Mouse (Mus musculus): ENCODE results near the gene Tnfrsf17.
"Not testable (repeated sequence)": the region's sequence is repeated elsewhere in the genome, so short reads cannot be mapped to it uniquely, and the experiment has no call there.

Gene Tnfrsf17

DNA sequence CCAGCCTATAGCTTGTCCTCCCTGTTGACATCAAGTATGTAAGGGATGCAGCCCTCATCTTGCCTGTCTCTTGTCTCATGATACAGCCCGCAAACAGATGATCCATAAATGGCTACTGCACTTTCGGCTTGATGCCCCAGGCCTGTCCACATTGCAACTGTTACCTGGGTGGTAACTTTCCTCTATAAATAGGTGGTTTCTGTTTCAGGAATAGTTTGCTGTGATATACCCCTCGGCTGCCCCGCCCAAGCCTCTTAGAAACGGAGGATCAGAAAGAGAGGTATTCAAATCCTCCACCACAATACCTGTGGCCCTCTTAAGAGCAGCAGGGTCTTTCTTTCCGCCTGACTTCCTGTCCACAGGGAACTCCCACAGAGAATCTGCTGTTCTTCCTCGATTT is at the start of gene Tnfrsf17:
TSS of gene Tnfrsf17 (plus strand) at position 301 of the 400 bp plus-strand sequence.
- no peak for DNase-seq (ENCODE audit: low spot score)

DNA sequence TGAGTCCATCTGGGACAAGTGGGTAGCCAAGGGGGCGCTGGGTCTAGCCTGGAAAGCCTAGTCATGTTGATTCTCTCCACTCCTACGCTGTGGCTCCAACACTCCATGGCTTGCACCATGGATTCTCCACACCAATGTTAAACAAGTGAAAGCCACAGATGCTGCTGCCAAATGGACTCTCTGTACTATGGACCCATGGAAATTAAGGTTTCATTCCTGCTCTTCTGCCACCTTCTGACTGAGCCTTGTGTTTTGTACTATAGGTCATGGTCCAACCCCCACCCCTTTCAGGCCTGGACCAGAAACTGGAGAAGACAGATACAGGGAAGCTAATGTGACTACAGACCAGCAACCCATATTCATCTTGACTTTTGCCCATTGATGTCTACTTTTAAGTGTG is 47.1 kb upstream of the Tnfrsf17 start:
- DNase-seq (ENCODE audit: low spot score) = no peak

DNA sequence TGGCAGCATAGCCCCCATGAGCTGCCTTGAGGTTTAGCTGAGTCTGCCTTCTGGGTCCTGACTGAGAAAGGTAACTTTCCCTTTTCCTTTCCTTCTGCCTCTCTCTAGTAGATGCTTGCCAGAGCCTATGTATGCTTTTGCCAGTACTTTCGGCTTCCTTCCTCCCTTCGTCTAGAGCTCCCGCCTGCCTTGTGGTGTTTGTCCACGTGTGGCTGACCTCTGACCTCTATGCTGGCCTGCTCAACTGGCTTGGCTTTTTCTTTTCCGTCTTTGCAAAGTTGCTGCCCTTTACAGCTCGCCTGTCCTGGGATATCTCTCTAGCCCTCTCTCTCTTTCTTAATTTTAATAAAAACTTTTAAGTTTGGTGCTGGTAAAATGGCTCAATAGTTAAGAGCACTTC is 43.8 kb upstream of the Tnfrsf17 start:
- DNase-seq (ENCODE audit: low spot score) = peak; percentile 21

DNA sequence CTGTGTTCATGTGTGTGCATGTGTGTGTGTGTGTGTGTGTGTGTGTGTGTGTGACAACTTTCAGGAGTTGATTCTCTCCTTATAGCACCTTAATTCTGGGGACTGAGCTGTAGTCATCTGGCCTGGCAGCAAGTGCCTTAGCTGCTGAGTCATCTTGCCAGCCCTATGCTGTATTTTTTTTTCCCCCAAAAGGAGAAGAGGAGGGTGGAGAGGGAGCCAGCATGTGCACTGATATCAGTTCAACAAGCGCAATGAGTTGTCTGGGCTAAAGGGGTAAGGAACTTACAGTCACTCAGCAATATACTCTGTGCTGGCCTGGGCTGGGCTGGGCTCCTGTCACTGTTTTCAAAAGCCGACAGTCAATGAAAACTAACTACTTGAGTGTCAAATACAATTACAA is 43.0 kb upstream of the Tnfrsf17 start:
- peak; percentile 9 for DNase-seq (ENCODE audit: low spot score)

DNA sequence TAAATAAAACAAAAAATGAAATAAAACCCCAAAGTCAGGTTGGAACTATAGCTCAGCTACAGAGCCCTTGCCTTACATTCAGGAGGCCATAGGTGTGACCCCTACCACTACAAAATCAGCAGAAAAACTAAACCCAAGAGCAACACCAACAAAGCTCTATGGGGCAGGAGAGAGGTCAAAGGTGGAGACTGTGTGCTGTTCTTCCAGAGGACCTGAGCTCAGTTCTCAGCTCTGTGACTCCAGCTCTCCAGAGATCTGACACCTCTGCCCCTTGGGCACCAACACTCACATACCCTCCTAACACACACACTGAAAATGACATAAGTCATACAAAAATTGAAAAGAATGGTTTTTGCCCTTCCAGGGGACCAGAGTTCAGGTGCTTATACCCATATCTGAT is 42.5 kb upstream of the Tnfrsf17 start:
- DNase-seq (ENCODE audit: low spot score) = no peak

DNA sequence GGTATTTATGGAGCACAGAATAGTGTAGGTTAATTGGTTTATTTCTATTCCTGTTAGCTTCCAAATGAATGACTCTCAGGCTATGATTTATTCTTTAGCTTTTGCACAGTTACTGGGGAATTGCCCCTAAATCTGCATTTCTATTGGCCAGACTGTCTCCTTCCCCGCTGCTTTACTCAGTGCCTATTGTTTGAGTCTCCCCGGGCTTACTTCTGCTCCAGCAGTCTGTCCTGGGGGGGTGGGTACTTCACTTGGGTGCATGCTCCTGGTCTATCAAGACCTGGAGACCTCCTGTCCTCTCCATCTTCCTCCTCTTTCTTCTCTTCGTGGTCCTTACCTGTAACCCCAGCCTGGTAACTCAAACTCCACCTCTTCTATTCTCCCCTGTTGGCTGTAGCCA is 36.7 kb upstream of the Tnfrsf17 start:
- DNase-seq (ENCODE audit: low spot score) = no peak

DNA sequence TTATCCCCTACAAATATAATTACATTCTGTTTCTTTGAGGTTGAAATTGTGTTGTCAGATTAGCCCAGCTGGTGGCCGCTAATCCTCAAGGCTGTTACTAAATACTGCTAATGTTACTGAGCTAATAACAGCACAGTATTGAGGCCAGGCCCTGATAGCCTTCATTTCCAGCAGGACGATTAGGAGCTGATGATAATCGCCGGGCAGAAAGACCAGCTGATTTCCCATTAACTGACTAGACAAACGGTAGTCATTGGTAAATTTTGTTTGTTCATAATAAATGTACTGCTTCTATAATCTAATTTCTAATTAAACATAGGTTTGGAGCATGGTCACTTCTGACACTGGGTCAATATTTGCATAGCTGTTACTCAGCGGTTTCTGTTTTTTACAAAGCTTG is 34.8 kb upstream of the Tnfrsf17 start:
- no peak for DNase-seq (ENCODE audit: low spot score)

DNA sequence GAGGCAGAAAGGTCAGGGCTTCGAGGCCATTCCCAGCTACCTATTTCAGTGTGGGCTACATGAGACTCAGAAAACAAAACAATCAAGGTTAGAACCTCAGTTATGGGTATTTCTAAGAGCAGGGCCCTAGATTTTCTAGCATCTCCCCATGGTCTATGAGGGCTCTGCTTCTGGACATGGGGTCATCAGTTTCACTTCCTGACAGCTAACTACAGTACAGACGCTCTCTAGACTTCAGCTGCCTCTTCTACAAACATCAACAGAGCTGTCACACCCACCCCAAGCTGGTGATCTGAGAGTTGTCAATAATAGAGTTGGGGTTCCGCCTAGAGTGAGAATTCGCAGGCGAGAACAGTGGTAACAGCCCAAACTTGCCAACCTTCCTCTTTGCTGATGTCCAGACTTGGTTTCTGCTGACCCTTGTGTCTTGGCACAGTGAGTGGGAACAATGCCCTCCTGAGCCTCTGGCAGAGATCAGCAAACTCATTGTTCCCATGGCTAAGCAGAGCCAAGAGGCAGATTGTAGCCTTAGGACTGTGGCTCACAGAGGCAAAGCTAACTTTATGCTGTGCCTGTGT is 30.9 kb upstream of the Tnfrsf17 start:
- DNase-seq (ENCODE audit: low spot score) = no peak

DNA sequence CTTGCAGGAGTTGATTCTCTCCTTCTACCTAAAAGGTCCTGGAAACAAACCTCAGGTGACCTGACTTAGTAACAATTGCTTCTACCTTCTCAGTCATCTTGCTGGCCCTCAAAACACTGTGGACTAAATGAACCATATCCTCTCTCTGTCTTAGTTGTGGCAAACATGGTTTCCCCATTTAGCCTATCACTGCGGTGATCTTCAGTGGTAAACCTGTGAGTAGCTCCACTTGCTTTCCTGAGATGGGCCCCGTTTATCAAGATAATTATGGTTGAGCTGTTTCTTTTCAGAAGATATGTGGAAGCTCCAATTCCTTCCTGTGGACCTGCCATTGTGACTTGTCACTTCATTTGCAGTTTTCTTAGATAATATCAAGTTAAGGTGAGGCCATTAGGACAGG is 28.7 kb upstream of the Tnfrsf17 start:
- no peak for DNase-seq (ENCODE audit: low spot score)

DNA sequence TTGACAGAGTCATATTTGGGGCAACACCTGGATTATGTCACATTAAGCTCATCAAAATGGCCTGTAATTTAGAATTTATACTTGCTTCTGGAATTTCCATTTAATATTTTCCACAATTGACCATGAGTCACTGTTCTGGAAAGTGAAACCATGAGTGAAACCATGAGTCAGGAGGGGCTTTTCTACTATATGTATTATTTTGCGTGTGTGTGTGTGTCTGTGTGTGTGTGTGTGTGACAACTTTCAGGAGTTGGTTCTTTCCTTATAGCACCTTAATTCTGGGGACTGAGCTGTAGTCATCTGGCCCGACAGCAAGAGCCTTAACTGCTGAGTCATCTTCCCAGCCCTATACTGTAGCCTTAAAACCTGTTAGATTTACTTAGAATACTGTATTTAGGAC is 27.7 kb upstream of the Tnfrsf17 start:
- DNase-seq (ENCODE audit: low spot score) = no peak

DNA sequence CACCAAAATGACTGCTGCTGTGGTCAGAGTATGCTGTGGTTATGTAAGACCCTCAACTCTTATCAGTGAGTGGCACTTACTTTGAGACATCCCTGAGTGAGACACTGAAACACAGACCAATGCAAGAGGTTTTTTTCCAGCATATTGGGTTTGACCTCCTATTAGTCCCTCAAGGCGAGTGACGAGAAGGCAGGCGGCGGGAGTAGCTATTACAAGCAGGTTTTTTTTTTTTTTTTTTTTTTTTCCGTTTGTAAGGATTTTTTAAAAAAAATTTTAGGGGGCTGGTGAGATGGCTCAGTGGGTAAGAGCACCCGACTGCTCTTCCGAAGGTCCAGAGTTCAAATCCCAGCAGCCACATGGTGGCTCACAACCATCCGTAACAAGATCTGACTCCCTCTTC is 24.7 kb upstream of the Tnfrsf17 start:
- not testable (repeated sequence) for DNase-seq (ENCODE audit: low spot score)

DNA sequence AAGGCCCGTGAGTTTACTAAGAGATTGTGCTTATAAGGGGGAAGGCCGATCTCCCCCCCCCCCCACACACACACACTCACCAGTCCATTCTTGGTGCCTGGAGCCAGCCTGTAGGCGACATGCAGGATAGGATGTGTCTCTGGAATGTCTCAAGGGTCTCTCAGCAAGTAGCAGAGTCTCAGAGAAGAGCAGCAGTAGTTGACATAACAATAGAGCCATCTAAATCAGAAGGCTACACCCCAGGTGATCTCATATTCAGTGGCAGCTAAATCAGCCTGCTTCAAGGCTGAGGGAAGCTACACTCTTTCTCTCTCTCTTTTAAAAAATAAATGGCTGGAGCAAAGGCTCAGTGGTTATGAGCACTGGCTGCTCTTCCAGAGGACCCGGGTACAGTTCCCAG is 18.0 kb upstream of the Tnfrsf17 start:
- DNase-seq (ENCODE audit: low spot score) = not testable (repeated sequence)

DNA sequence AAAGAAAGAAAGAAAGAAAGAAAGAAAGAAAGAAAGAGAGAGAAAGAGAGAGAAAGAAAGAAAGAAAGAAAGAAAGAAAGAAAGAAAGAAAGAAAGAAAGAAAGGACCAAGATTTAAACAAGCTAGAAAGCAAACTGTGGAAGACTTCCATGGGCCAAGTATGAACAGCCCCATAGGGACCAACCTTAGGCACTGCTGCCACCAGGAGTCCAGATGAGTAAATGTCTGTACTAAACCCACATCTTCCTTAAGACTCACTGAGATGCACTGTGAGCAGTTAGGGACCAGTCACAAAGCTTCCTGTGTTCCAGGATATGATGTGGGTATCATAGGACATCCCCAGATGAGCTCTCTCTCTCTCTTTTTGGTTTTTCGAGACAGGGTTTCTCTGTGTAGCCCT is 15.9 kb upstream of the Tnfrsf17 start:
- peak; percentile 37 for DNase-seq (ENCODE audit: low spot score)

DNA sequence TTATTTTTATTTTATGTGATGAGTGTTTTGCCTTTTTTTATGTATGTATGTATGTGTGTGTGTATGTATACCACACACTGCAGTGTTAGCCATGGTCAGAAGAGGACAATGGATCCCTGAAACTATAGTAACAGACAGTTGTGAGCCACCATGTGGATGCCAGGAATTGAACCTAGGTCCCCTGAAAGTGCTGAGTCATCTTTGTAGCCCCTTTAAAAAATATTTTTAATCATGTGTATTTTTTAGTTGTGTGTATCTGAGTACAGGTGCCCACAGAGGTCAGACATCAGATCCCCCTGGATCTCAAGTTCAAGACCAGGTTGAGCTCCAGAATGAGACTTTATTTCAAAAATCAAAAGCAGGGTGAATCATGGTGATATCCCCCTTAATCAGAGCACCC is 9.9 kb upstream of the Tnfrsf17 start:
- DNase-seq (ENCODE audit: low spot score) = no peak

DNA sequence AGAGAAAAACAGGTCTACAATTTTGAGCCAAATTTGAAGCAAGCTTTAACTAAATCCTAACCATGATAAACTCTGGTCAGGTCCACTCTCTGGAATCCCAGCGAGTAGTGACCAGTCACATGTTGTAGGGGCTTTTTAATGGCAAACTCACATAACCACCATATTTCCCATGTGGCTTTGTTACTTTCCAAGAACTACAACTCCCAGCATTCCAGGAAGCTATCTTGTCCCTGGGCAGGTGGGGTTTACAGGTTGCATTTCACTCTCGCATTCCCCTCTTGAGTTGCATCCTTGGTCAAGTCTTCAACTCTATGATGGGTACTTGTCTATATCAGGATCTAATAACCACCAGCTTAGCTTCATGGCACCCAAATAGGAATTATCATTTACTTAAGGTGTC is 8.1 kb upstream of the Tnfrsf17 start:
- no peak for DNase-seq (ENCODE audit: low spot score)

DNA sequence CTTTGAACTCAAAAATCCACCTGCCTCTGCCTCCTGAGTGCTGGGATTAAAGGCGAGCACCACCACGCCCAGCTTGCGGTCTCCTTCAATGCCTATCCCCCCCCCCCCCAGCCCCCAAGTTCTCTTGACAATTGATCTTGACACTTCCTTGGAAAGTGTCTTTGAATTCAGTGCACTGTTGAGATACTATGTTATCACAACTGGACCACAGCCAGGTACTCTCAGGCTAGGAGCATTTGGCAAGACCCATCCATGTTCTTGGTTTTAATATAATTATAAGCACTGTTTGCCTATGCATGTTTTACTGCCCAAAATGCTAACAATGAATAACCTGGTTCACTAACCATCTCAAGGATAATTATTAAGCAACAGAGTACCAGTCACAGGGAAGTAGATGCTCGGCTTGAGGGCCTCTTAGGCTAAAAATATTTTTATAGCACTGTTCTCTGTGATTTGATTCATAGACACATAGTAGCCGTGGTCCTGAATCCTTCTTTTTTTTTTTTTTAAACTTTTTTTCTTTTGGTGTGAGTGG is 2.2 kb downstream of the Tnfrsf17 start:
- DNase-seq (ENCODE audit: low spot score) = peak; percentile 14

DNA sequence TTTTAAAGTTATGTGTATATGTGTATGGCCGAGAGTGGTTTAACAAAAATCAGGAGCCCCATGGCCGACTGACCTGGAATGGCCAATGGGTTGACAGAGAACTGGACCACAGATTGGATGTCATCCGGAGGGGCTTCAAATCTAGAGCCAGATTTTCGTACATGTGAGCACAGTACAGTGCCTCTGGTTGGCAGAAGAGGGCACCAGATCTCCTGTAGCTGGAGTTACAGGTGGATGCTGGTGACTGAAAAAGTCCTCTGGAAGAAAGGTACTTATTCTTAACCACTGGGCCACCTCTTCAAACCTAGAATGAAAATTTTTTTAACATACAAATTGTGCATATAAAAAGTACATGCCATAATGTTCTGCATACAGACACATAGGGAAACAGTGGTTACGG is 3.1 kb downstream of the Tnfrsf17 start:
- no peak for DNase-seq (ENCODE audit: low spot score)

DNA sequence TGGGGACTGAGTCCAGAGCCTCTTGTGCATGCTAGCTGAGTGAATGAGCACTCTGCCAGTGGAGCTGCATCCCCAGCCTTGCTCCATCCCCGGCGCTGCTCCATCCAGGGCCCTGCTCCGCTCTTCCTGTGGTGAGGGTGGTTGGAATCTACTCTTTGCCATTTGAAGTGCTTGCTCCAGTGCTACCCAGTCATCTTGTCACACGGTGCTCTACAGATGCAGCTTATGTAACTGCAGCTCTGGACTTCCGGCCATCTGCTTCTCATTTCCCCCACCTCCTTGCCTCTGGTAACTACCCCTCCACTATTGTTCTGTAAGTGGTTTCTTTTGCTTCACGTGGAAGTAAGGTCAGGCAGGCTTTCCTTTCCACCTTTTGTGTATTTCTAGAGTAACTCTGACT is 3.7 kb downstream of the Tnfrsf17 start:
- no peak for DNase-seq (ENCODE audit: low spot score)

DNA sequence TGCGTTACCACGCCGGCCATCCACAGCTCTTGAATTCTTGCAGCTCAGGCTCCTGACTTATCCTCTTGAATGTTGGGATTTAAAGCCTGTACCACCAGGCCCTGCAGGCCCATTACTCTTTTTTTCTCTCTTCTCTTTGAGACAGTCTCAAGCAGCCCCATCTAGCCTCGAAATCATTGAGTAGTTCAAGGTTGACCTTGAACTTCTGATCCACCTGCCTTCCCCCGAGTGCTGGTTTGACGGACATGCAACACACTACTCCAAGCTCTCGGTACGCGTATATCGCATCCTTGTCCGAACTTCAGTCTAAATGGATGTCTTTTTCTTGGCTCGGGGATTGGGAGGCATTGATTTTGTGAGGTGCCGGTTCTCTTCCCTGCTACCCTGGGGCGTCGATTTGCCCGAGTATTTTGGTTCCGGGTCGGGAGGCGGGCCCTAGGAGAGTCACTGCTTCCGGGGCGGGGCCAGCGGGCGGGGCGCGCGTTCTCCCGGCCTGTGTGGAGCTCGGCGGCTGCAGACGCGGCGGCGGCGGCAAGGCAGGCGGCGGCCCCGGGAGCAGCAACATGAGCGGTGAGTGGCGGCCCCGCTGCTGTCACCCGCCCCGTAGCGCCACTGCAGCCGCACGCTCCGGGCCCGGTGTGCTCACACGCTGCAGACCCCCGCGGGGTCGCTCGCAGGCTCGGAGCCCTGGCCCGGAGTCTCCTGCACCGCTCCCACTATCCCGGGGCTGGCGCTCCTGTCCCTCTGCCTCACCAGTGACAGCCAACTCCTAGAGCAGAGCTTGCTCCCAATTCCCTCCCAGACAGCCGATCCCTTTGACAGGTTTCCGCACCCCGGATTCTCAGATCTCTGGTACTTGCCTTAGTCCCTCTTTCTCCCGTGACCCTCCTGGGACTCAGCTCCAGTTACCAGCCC is 9.1 kb downstream of the Tnfrsf17 start, which contains the start of gene Snx29:
TSS of gene Snx29 (plus strand) at position 500 of the 915 bp plus-strand sequence.
- peak; percentile 98 for DNase-seq (ENCODE audit: low spot score)

DNA sequence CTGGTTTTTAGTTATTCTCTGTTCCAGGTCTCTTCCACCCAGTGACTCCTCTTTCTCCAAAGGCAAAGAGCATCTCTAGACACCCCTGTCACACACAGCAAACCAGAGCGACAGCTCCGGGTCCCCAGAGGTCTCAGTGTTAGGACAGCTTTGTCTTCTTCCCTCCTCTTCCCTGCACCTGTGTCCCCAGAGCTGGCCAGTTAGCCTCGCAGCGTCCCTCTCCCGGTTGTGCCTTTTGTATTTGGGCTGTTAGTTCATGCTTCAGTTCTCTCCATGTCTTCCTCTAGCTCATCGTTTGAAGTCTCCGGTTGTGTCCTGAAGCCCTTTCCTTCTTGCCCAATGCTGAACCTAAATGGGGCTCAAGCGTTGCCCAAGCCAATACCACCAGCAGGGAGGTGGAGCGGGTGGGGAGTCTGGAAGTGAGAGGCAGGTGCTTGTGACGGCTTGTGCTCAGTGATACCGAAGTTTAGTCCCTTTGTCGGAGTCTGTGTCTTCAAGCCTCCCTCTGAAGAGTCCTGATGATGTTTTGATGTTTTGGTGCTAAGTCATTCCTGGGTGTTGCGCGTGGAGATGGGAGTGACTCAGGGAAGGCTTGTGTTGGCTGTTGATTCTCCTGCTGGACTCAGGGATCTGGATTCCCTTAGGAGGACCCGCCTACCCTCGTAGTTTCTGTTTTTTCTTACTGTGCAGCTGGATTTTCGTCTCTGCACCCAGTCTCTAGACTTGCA is 9.9 kb downstream of the Tnfrsf17 start:
- DNase-seq (ENCODE audit: low spot score) = peak; percentile 27

DNA sequence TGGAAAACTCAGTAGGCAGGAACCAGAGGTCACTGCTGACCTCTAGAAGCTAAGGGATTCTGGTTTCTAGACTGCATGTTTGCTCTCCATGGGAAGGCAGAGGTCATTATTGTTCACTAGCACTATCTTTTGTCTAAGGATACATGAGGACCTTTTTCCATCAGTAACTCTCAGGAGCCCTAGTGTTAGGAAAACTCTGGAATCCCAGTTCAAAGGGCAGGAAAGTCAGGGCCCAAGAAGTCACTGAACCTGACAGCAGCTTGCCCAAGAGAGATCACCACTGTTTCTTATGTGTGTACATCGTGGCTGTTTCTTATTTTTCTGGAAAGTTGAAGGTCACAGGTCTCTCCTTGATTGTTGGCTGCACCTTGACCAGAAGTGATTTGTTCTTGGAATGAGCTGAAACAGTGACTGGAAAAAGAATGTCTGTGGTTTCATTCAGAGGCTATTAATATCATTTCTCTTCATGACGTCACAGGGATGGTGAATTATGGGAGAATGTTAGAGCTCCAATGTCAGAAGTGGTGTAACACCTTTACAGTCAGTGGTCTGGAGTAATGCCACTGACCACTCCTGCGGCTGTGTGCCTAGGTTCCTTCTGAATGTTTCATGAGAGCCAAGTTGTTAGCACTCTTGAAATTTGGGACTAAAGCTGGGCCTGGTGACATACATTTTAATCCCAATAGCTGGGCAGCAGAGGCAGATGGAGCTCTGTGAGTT is 16.6 kb downstream of the Tnfrsf17 start:
- DNase-seq (ENCODE audit: low spot score) = no peak

DNA sequence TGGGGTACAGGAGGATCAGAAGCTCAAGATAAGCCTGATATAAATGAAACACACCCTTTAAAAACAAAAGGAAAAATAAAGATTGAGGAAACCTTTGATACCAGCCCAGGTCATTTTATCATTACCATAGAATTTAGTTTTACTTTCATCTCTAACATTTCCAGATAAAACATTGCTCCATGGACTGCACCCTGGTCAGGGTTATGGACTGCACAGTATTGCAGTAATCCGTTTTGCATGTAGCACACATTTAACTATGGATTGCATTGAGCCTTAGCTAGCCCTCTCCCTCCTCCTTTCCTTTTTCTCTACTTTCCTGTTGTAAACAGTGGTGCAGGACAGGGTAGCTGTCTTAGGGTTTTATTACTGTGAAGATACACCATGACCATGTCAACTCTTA is 17.4 kb downstream of the Tnfrsf17 start:
- DNase-seq (ENCODE audit: low spot score) = no peak
